Mouse (Mus musculus) E14TG2a.4 (cell line): Measurements from ENCODE around the gene Cd59b.

Experiments
- CTCF ChIP-seq: conservative IDR thresholded peaks from 2 replicates; pipeline ENCODE4 v1.5.1; 2014; ENCODE audit warnings: low read length
- NANOG ChIP-seq: IDR thresholded peaks from 2 replicates; pipeline ENCODE4 v1.6.1; 2014; ENCODE audit warnings: borderline replicate concordance, low read length, mixed read lengths
- POU5F1 ChIP-seq: IDR thresholded peaks from 2 replicates; pipeline ENCODE4 v1.6.1; 2014; ENCODE audit warnings: low read length, borderline replicate concordance

GRCm38 (mm10) chr2:104034832-104035472, 34.7 kb upstream of the Cd59b start:
- peak; percentile 92 for TF ChIP-seq CTCF
- TF ChIP-seq POU5F1 = no peak
- TF ChIP-seq NANOG = no peak
